Mouse (Mus musculus): Measurements from ENCODE around the gene Irs3.

Irs3 gene

DNA sequence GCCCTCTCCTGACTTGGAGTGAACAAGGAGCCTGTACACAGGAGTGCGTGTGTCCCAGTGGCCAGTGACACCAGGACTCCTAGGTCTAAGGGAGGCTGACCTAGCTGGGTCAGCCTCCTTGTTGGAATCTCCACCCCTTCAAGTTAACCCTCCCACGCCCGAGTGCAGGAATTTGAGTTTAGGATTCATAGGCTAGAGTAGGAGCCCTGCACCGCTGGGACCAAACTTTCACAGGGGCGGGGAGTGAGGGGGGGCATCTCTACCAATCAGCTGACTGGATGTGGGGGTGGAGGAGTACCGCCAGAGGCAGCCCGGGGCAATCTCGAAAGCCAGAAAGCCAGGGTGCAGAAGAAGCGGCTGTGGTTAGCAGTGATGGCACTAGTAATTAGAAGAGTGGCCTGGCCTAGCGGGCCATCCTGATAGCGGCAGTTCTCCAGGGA lies at the start of gene Irs3:
Irs3 (minus strand) TSS at position 63 of the 440 bp plus-strand sequence.
- no peak for DNase-seq

DNA sequence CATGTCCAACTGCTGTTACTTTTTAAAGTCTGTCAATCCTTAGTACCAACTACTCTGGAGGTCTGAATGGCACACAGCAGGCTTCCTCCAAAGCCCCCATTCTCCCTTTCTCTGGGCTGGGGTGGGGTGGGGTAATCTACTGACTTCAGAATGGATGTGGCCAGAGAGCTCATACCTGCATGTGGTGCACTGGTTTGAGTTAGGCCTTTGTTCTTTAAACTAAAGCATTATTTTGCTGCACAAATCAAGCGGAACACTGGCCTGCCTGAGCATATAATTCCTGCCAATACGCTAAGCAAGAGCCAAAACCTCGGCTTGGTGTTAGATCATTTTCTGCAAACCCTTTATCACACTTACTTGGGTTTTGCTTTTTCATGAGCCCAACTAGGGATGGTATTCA lies 49.3 kb upstream of the Irs3 start:
- DNase-seq = no peak

GRCm38 (mm10) chr5:137691881-137692280 lies 46.4 kb upstream of the Irs3 start:
- no peak for DNase-seq

DNA sequence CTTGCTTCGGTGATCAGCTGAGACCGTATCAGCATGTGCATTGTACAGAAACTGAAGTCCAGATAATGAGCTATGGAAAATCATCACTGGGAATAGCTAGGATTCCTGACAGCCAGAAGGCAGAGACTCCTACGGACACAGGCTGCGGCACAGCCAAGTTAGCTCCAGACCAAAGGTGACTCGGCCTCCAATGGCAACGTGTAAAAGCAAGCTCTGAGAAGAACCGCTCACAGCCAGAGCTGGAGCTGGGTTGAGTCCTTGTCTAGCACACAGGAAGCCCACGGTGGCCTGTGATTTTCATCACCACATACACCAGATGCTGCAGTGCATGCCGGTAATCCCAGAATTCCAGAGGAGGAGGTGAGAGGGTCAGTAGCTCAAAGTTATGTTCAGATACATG lies 45.0 kb upstream of the Irs3 start:
- DNase-seq = no peak

- no peak for DNase-seq
Measured at GRCm38 (mm10) chr5:137689974-137690373, 44.5 kb upstream of the Irs3 start.

- DNase-seq = no peak
Measured at GRCm38 (mm10) chr5:137686127-137686790, 40.7 kb upstream of the Irs3 start.

GRCm38 (mm10) chr5:137685653-137686052 lies 40.1 kb upstream of the Irs3 start:
- no peak for DNase-seq

- peak; percentile 100 for DNase-seq
Measured at GRCm38 (mm10) chr5:137684294-137685123, 39.0 kb upstream of the Irs3 start, which contains the start of gene Agfg2. Gene Agfg2 (minus strand): TSS chr5:137684726.

DNA sequence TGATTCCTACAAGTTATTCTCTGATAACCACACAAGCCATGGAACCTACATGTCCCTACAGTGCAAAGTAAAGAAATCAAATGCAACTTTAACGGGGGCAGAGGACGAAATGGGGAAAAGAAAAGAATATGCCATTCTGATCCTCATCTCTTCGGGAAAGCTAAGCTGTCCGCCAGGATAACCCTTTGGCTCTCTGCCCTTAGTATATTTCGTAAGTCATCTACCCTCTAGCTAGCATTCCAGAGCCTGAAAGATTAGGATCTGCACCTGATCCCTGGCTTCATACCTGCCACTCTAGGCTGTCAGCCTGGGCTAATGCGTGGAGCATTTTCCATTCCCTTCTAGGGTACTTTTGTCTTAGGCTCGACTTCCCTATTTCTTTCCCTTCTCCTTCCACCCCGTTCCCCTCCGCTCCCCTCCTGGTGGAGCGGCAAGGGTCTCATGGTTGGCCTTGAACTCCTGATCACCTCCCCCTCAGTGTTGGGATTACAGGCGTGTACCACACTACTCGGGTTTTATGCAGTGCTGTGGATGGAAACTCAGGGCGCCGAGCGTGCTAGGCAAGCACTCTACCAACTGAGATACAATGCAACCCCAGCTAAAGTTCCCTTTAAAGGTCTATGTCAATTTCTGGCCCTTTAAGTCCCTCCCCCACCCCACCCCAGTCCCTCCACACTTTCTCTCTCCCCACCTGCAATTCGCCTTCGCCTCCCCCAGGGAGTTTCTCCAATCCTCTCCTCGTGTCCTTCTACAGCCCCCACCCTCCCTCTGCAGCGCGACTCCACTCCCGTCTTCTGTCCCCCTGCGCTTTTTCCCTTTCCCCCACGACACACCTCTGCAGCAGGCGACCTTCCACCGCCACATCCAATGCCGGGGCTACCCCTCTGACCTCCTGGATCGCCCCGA lies 38.1 kb upstream of the Irs3 start:
- DNase-seq = peak; percentile 48

DNA sequence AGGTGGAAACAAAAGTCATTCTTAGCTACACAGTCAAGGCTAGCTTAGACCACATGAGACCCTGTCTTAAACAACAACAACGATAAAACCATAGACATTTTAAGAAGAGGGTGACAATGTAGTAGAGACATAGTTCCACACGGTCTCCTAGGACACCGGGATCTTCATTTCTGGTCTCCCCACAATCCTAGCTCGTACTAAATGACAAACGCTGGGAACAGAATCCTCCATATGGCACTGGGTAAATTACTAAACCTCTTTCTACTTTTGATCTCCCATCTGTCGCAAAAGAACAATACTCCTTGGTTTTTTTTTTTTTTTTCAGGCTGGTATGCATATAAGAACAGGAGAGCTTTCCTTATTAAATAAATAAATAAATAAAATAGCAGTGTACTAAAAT lies 37.0 kb upstream of the Irs3 start:
- DNase-seq = peak; percentile 15

DNA sequence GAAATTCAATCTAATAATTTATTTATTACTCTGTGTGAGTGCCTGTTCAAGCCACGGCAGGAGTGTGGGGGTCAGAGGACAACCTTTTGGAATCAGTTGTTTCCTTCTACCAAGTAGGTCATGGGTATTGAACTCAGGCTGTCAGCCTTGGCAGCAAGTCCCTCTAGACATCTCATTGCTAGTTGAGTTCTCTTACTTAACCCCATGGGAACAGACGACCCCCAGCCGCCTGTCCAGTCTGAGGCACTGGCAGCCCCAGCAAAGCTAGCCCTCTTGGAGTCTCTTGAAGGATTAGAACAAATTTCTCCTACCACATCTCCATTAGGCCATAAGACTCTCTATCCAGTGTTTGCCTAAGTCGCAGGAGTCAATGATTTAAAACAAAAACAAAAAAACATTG lies 34.2 kb upstream of the Irs3 start:
- DNase-seq = no peak

DNA sequence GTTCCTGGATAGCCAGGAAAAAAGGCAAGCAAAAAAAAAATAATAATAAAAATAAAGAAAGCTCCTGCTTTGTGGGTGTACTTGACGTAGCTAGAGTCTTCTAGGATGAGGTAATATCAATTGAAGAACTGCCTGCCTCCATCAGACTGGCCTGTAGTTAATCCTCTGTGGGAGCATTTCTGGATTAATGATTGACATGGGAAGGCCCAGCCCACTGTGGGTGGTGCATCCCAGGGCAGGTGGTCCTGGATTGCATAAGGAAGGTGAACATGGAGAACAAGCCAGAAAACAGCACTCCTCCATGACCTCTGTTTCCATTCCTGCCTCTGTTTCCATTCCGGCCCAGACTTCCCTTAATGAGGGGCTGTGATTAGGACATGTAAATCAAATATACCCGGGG lies 33.2 kb upstream of the Irs3 start:
- no peak for DNase-seq

- DNase-seq = no peak
Measured at GRCm38 (mm10) chr5:137677859-137678258, 32.3 kb upstream of the Irs3 start.

GRCm38 (mm10) chr5:137674786-137675185 lies 29.3 kb upstream of the Irs3 start:
- no peak for DNase-seq

- DNase-seq = no peak
Measured at GRCm38 (mm10) chr5:137673015-137673414, 27.5 kb upstream of the Irs3 start.

- DNase-seq = no peak
Measured at GRCm38 (mm10) chr5:137672361-137672760, 26.8 kb upstream of the Irs3 start.

DNA sequence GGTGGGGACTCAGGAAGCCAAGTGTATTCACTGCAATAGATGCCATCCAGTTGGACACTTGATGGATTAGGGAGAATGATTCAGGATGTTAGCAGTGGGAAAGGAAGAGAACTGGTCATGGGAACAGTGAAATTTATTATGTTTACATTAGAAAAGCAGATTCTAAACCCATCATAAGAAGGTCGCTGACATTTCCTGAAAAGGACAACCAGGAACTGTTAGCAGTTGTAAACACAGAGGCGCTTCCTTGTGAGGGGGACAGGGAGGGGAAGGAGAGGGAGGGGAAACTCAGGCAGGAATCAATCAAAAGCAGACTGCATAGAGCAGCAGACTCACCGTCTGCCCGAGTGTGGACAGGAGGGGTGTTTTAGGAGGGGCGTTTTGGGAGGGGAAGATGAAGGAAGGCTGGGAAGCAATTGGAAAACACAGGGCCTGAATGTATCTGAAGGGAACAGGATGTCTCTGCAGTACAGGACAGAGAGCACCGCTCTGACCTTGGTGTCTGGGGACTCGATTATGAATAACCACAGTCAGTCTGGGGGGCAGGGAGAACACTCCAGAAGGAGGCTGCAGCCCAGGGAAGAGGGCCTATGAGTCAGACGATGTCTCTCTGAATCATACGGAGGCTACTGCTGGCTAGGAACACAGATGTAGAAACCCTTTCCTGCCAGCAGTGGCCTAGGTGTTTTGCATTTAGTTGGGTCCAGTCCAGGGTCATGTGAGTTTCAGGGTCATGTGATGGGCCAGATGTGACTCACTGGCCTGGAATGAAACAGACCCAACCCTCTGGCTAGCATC lies 26.1 kb upstream of the Irs3 start:
- DNase-seq = no peak

GRCm38 (mm10) chr5:137670240-137670639 lies 24.7 kb upstream of the Irs3 start:
- DNase-seq = no peak

DNA sequence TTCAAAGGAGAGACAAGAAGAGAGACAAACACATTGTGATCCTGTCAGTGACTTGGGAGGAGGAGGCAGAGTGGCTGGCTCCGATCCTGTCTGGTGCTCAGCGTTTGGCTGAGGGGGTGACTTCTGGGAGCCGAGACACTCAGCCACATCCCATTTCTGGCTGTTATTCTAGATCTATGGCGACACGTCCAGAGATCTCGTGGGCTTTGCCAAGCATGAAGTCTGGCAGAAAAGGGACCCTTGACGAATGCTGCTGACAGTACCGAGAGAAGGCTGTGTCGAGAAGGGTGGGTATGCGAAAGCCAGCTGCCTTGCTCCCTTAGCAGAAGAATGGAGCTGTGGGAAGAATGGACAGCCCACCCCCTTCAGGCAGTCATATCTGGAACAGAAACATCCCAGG lies 23.5 kb upstream of the Irs3 start:
- no peak for DNase-seq

DNA sequence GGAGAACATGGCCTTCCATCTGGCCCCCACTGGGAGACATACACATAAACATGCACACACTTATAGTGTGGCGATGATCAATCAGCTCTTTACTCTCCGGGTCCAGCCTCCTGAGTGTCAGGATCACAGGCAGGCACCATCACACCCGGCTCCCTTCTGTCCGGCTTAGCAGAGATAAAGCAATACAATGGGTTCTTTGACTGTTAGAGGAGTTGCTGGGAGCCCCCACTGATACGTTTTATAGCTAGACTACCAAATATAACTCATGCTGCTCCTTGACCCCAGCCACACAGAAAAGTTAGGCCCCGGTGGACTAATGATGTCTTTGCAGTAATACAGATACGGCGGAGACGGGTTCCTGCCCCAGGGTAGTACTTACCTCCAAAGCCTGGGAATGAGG lies 17.5 kb upstream of the Irs3 start:
- DNase-seq = no peak

DNA sequence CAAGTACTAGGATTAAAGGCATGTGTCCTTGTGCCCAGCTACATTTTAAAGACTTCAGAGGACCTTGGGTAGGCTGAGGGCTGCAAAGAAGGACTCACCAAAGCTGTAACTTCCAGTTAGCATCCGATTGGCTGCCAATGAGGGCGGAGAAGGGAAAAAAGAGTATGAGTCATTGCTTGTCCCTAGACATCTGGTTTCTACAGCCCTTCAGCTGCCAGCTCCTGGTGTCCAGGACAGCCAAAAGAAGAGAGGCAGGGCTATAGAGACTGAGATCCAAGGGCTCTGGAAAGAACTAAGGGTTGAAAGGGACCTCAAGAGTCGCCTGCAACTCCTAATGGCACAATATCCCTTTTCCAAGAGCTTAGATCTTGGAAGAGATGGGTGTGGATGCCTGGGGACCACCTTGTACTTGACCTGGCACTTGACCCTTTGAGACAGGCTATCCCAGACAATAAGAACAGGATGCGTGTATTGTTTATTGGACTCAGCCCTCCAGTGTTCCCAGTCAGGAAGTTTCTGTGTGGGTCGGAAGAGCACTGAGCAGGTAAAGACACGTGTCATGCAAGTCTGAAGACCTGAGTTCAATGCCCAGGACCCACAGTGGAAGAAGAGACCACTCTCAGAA lies 14.7 kb upstream of the Irs3 start:
- no peak for DNase-seq

DNA sequence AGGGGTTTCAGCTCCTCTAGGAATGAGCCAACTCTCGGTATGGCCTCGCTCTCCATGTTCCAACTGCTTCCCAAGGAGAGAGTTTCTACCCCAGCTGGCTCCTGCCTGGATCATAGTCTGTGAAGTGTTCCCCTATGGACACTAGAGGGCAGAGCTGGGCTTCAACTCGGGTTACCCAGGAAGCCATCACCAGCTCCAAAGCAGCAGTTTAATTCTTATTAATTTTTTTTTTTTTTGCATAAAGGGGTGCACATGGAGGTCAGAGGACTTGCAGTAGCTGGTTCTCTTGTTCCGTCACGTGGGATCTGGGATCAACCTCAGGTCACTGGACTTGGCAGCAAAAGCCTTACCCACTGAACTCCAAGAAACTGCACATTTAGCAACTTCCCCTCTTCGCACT lies 11.5 kb upstream of the Irs3 start:
- peak; percentile 87 for DNase-seq
